Mouse (Mus musculus) liver, embryonic 16.5 days (tissue): ENCODE measurements around the gene Hus1. TPM values are rescaled to one million over a fixed set of nuclear protein-coding genes. Genes with fewer than 3 reads are reported as not detected.

Source experiments
- ATAC-seq: fragments of 200-750 bp; cut with Nextera tagmentation; 2 replicates; pipeline ENCODE4 v1.8.0; 2017; ENCODE audit warnings: low read depth, mild to moderate bottlenecking, moderate number of reproducible peaks, moderate library complexity
- H3K27ac ChIP-seq: fragments of 300-500 bp; sonication (generic); 2 replicates; pipeline ENCODE4 v1.5.1; 2014; ENCODE audit warnings: mild to moderate bottlenecking, low read length
- H3K27me3 ChIP-seq: fragments of 300-500 bp; sonication (generic); 2 replicates; pipeline ENCODE4 v1.6.1; 2014; ENCODE audit warnings: low read depth, low read length, mixed read lengths; ENCODE audit not compliant: control insufficient read depth, insufficient read depth
- H3K36me3 ChIP-seq: fragments of 300-500 bp; sonication (generic); 2 replicates; pipeline ENCODE4 v1.6.1; 2014; ENCODE audit warnings: mild to moderate bottlenecking; ENCODE audit not compliant: control insufficient read depth, insufficient read depth
- H3K4me1 ChIP-seq: fragments of 300-500 bp; sonication (generic); 2 replicates; pipeline ENCODE4 v1.6.1; 2014; ENCODE audit warnings: low read depth, low read length, mixed read lengths; ENCODE audit not compliant: control insufficient read depth
- H3K4me2 ChIP-seq: fragments of 300-500 bp; sonication (generic); 2 replicates; pipeline ENCODE4 v1.6.1; 2014; ENCODE audit warnings: low read depth, low read length, mixed read lengths
- H3K4me3 ChIP-seq: fragments of 300-500 bp; sonication (generic); 2 replicates; pipeline ENCODE4 v1.5.1; 2014; ENCODE audit warnings: low read depth, mild to moderate bottlenecking, low read length
- H3K9ac ChIP-seq: fragments of 300-500 bp; sonication (generic); 2 replicates; pipeline ENCODE4 v1.6.1; 2014; ENCODE audit warnings: low read depth, low read length
- H3K9me3 ChIP-seq: fragments of 300-500 bp; sonication (generic); replicated peaks from 2 replicates; pipeline ENCODE4 v1.6.1; 2016; ENCODE audit warnings: low read length; ENCODE audit not compliant: control insufficient read depth
- WGBS: fragments of 180-500 bp; shearing (Covaris S2); extraction: QIAGEN DNeasy Blood & Tissue Kit; methylation state at CpG from one replicate; pipeline ENCODE4 v1.1.7; 2014; ENCODE audit not compliant: insufficient replicate concordance; 5-methylcytosine and 5-hydroxymethylcytosine counted together
- polyA plus RNA-seq: library from polyadenylated mRNA; unstranded; fragments of >200 nt; fragmentation: Nextera tagmentation; extraction: Ambion mirVana; gene quantifications from 2 replicates; pipeline ENCODE4 v1.2.1, GENCODE M21; 2015

The Hus1 gene
- polyA plus RNA-seq, 1 experiment from 2014 or later: 6.6 TPM

DNA sequence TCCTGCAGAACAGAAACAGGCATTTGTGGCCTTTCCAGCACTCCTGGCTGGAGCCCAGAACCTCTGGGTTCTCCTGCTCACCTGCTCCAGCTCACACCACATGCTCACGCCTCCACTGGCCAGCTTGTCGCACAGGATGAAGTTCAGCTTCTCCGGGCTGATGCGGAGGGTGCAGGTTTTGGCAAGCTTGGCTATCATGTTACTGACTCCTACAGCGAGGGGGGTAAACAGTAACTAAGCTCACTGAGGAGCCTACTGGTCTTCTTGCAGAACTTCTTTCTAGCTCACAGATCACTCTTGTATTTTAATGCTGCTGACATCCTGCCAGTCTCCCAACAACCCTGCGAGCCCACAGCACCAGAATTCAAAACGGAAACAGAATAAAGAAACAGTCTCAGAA is 575 bp downstream of the Hus1 start:
- WGBS: 0% methylated on average over 7 of the region's 7 CpGs
- Histone ChIP-seq H3K9ac (peak overlapping the region; percentile 86), H3K9me3 (no peaks in the 10 kb centered on the region), H3K4me3 (peak overlapping the region; percentile 89), H3K27me3 (no peaks in the 10 kb centered on the region), H3K36me3 (peaks cover 9% of the 10 kb centered on the region), H3K4me2 (peak overlapping the region; percentile 88), H3K27ac (peak overlapping the region; percentile 86), H3K4me1 (peaks cover 9% of the 10 kb centered on the region)
- ATAC-seq: peak; percentile 60

GRCm38 (mm10) chr11:9008761-9009160 is 2.2 kb downstream of the Hus1 start:
- 82% methylated on average over 5 of the region's 5 CpGs for WGBS
- Histone ChIP-seq H3K27me3 (no peaks in the 10 kb centered on the region), H3K9me3 (no peaks in the 10 kb centered on the region), H3K4me3 (no peak overlapping the region), H3K27ac (no peak overlapping the region), H3K4me2 (no peak overlapping the region), H3K36me3 (peaks cover 18% of the 10 kb centered on the region), H3K9ac (no peak overlapping the region), H3K4me1 (peaks cover 9% of the 10 kb centered on the region)
- ATAC-seq: no peak

DNA sequence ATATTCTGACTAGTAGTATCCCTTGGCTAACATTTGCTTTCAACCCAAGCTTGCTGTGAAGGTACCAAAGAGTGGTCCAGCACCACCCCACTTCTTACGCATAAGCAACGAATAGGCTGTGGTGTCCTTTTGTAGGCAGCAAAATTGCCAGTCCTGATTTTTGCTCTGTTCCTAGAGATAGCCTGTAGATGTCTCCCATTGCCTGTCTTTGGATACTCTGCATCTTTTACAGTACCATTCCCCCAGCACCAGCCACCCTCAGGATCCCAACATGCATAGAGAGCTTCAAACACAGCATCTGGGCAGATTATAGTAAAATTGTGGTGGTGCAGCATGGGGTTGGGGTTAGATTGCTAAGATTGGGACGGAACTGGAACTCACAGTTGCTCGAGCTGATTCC is 22.9 kb downstream of the Hus1 start:
- no peak for ATAC-seq
- no peak overlapping the region for H3K4me2 ChIP-seq
- 57% methylated on average over 4 of the region's 4 CpGs for WGBS

GRCm38 (mm10) chr11:8986058-8986457 is 24.9 kb downstream of the Hus1 start:
- Histone ChIP-seq H3K4me1 (peaks cover 2% of the 10 kb centered on the region; the same call in 1 of the 2 replicates), H3K36me3 (peaks cover under 1% of the 10 kb centered on the region; the same call in 1 of the 2 replicates), H3K9ac (no peak overlapping the region), H3K4me3 (no peak overlapping the region), H3K4me2 (no peak overlapping the region), H3K27me3 (no peaks in the 10 kb centered on the region), H3K27ac (no peak overlapping the region), H3K9me3 (no peaks in the 10 kb centered on the region)
- peak; percentile 61; the same call in 1 of the 2 replicates for ATAC-seq

More for the DNA sequence above, 22.9 kb downstream of the Hus1 start:
- no peak overlapping the region for H3K27ac ChIP-seq
- no peaks in the 10 kb centered on the region for H3K9me3 ChIP-seq
- H3K36me3 ChIP-seq: peaks cover 13% of the 10 kb centered on the region
- H3K4me1 ChIP-seq: peaks cover 2% of the 10 kb centered on the region; the same call in 1 of the 2 replicates
- no peak overlapping the region for H3K9ac ChIP-seq
- H3K27me3 ChIP-seq: no peaks in the 10 kb centered on the region
- H3K4me3 ChIP-seq: no peak overlapping the region

- no peaks in the 10 kb centered on the region for H3K9me3 ChIP-seq
- H3K36me3 ChIP-seq: no peaks in the 10 kb centered on the region
- H3K4me1 ChIP-seq: peaks cover 2% of the 10 kb centered on the region; the same call in 1 of the 2 replicates
- H3K27me3 ChIP-seq: no peaks in the 10 kb centered on the region
- H3K27ac ChIP-seq: no peak overlapping the region
- no peak overlapping the region for H3K4me2 ChIP-seq
- no peak overlapping the region for H3K4me3 ChIP-seq
- no peak overlapping the region for H3K9ac ChIP-seq
- WGBS: 30% methylated on average over 6 of the region's 6 CpGs
- ATAC-seq: no peak
Observed at GRCm38 (mm10) chr11:8983237-8983861, 27.6 kb downstream of the Hus1 start.

- no peak for ATAC-seq
- no peak overlapping the region for H3K4me3 ChIP-seq
- no peaks in the 10 kb centered on the region for H3K4me1 ChIP-seq
- no peaks in the 10 kb centered on the region for H3K27me3 ChIP-seq
- WGBS: 41% methylated on average over 4 of the region's 4 CpGs
- H3K36me3 ChIP-seq: no peaks in the 10 kb centered on the region
- no peak overlapping the region for H3K4me2 ChIP-seq
- H3K27ac ChIP-seq: no peak overlapping the region
- H3K9ac ChIP-seq: no peak overlapping the region
- no peaks in the 10 kb centered on the region for H3K9me3 ChIP-seq
Observed at GRCm38 (mm10) chr11:8978154-8978553, 32.8 kb downstream of the Hus1 start.

- ATAC-seq: no peak
- H3K27me3 ChIP-seq: no peaks in the 10 kb centered on the region
- no peak within 1 kb of the TSS for H3K27ac ChIP-seq
- no peak within 1 kb of the TSS for H3K9ac ChIP-seq
- H3K4me2 ChIP-seq: peak within 1 kb of the TSS; percentile 37
- H3K4me3 ChIP-seq: no peak within 1 kb of the TSS
- peaks cover 13% of the 10 kb centered on the region for H3K4me1 ChIP-seq
- WGBS: 57% methylated on average over 3 of the region's 3 CpGs
- no peaks in the 10 kb centered on the region for H3K9me3 ChIP-seq
- no peaks in the 10 kb centered on the region for H3K36me3 ChIP-seq
Observed at GRCm38 (mm10) chr11:8973166-8973565, 37.8 kb downstream of the Hus1 start, which contains the start of gene Pkd1l1. Gene Pkd1l1, minus strand, starts transcription at chr11:8973266.

- H3K9ac ChIP-seq: no peak overlapping the region
- H3K9me3 ChIP-seq: no peaks in the 10 kb centered on the region
- 0 out of 2 replicates have a peak overlapping the region, but pooled peaks have one; percentile 34 for H3K27ac ChIP-seq
- no peaks in the 10 kb centered on the region for H3K36me3 ChIP-seq
- no peak overlapping the region for H3K4me3 ChIP-seq
- peak; percentile 75 for ATAC-seq
- H3K4me1 ChIP-seq: peaks cover 13% of the 10 kb centered on the region
- 51% methylated on average over 6 of the region's 6 CpGs for WGBS
- H3K27me3 ChIP-seq: no peaks in the 10 kb centered on the region
- H3K4me2 ChIP-seq: peak overlapping the region; percentile 37
Observed at GRCm38 (mm10) chr11:8972093-8972492, 38.9 kb downstream of the Hus1 start.

GRCm38 (mm10) chr11:8970509-8970908 is 40.5 kb downstream of the Hus1 start:
- ATAC-seq: peak; percentile 86
- Histone ChIP-seq H3K9me3 (no peaks in the 10 kb centered on the region), H3K9ac (no peak overlapping the region), H3K4me3 (no peak overlapping the region), H3K4me1 (peaks cover 13% of the 10 kb centered on the region), H3K36me3 (no peaks in the 10 kb centered on the region), H3K4me2 (peak overlapping the region; percentile 19), H3K27ac (0 out of 2 replicates have a peak overlapping the region, but pooled peaks have one; percentile 53), H3K27me3 (no peaks in the 10 kb centered on the region)
- WGBS: 21% methylated on average over 9 of the region's 9 CpGs
